Mouse (Mus musculus): ENCODE results near the gene Gm20823.
"Not testable (repeated sequence)": the region's sequence is repeated elsewhere in the genome, so short reads cannot be mapped to it uniquely, and the experiment has no call there.

The Gm20823 gene

GRCm38 (mm10) chrY:62464745-62465144 is at the start of gene Gm20823:
Gene Gm20823, minus strand, starts transcription at chrY:62464845.
- not testable (repeated sequence) for DNase-seq (ENCODE audit: low spot score)

Measured in adipocyte (in vitro differentiated cells).